Mouse (Mus musculus): ENCODE data around the gene Col1a1. TPM values are rescaled to one million over a fixed set of nuclear protein-coding genes. Genes with fewer than 3 reads are reported as not detected.

Gene Col1a1
- polyA plus RNA-seq, 1 experiment from 2014 or later: 869 TPM

- H3K9me3 ChIP-seq (ENCODE audit: control insufficient read depth, low read length): no peaks in the 10 kb centered on the region
- peak overlapping the region; percentile 99 for H3K4me2 ChIP-seq (replicated peaks; ENCODE audit: low read depth)
- peak overlapping the region; percentile 37 for H3K4me3 ChIP-seq (ENCODE audit: low read depth, low read length)
- peak overlapping the region; percentile 54 for H3K9ac ChIP-seq (ENCODE audit: low read length)
- TF ChIP-seq EP300 (optimal IDR thresholded peaks at IDR 0.05) (no peak), CTCF (IDR thresholded peaks at IDR 0.05; ENCODE audit: low read depth) (no peak)
- peak overlapping the region; percentile 89 for H3K27ac ChIP-seq (replicated peaks)
- DNase-seq (ENCODE audit: low spot score) (no peak), ATAC-seq (ENCODE audit: low FRiP score, low TSS enrichment) (no peak)
- H3K36me3 ChIP-seq (ENCODE audit: control insufficient read depth, insufficient read depth, low read length): no peaks in the 10 kb centered on the region
- no peaks in the 10 kb centered on the region for H3K27me3 ChIP-seq (ENCODE audit: control insufficient read depth, insufficient read depth, low read length)
- H3K4me1 ChIP-seq (replicated peaks; ENCODE audit: control insufficient read depth, insufficient read depth): peaks cover 10% of the 10 kb centered on the region; the same call in 1 of the 2 replicates
- 11% methylated on average over 10 of the region's 10 CpGs for WGBS
Measured at GRCm38 (mm10) chr11:94988780-94989561, 52.9 kb downstream of the Col1a1 start.

GRCm38 (mm10) chr11:94989562-94990017 is 53.6 kb downstream of the Col1a1 start:
- Histone ChIP-seq H3K27ac (replicated peaks) (peak overlapping the region; percentile 89), H3K9ac (ENCODE audit: low read length) (peak overlapping the region; percentile 54), H3K4me3 (ENCODE audit: low read depth, low read length) (peak overlapping the region; percentile 37), H3K36me3 (ENCODE audit: control insufficient read depth, insufficient read depth, low read length) (no peaks in the 10 kb centered on the region), H3K4me2 (replicated peaks; ENCODE audit: low read depth) (peak overlapping the region; percentile 99), H3K9me3 (ENCODE audit: control insufficient read depth, low read length) (no peaks in the 10 kb centered on the region), H3K4me1 (replicated peaks; ENCODE audit: control insufficient read depth, insufficient read depth) (peaks cover 13% of the 10 kb centered on the region; the same call in 1 of the 2 replicates), H3K27me3 (ENCODE audit: control insufficient read depth, insufficient read depth, low read length) (no peaks in the 10 kb centered on the region)
- under 1% methylated on average over 12 of the region's 12 CpGs for WGBS
- DNase-seq (ENCODE audit: low spot score) (peak; percentile 86), ATAC-seq (ENCODE audit: low FRiP score, low TSS enrichment) (peak; percentile 58)
- TF ChIP-seq EP300 (optimal IDR thresholded peaks at IDR 0.05) (peak; percentile 49), CTCF (IDR thresholded peaks at IDR 0.05; ENCODE audit: low read depth) (peak; percentile 33; the same call in 1 of the 2 replicates)

- no peaks in the 10 kb centered on the region for H3K9me3 ChIP-seq (ENCODE audit: control insufficient read depth, low read length)
- no peak for DNase-seq (ENCODE audit: low spot score)
- peak overlapping the region; percentile 93 for H3K27ac ChIP-seq (replicated peaks)
- H3K9ac ChIP-seq (ENCODE audit: low read length): peak overlapping the region; percentile 38
- no peak for TF ChIP-seq EP300 (optimal IDR thresholded peaks at IDR 0.05)
- H3K4me3 ChIP-seq (ENCODE audit: low read depth, low read length): peak overlapping the region; percentile 90
- H3K4me1 ChIP-seq (replicated peaks; ENCODE audit: control insufficient read depth, insufficient read depth): peaks cover 17% of the 10 kb centered on the region; the same call in 1 of the 2 replicates
- no peaks in the 10 kb centered on the region for H3K27me3 ChIP-seq (ENCODE audit: control insufficient read depth, insufficient read depth, low read length)
- WGBS: 44% methylated on average over 6 of the region's 6 CpGs
- H3K36me3 ChIP-seq (ENCODE audit: control insufficient read depth, insufficient read depth, low read length): no peaks in the 10 kb centered on the region
- H3K4me2 ChIP-seq (replicated peaks; ENCODE audit: low read depth): peak overlapping the region; percentile 99
- no peak for ATAC-seq (ENCODE audit: low FRiP score, low TSS enrichment)
Measured at GRCm38 (mm10) chr11:94990102-94990748, 54.2 kb downstream of the Col1a1 start.

GRCm38 (mm10) chr11:94990749-94991577 is 54.9 kb downstream of the Col1a1 start, which contains the start of gene Ppp1r9b:
Gene Ppp1r9b, plus strand, starts transcription at chr11:94991035.
- peak; percentile 94 for DNase-seq (ENCODE audit: low spot score)
- Histone ChIP-seq H3K4me2 (replicated peaks; ENCODE audit: low read depth) (peak within 1 kb of the TSS; percentile 99), H3K4me3 (ENCODE audit: low read depth, low read length) (peak within 1 kb of the TSS; percentile 90), H3K9ac (ENCODE audit: low read length) (peak within 1 kb of the TSS; percentile 86), H3K36me3 (ENCODE audit: control insufficient read depth, insufficient read depth, low read length) (no peaks in the 10 kb centered on the region), H3K9me3 (ENCODE audit: control insufficient read depth, low read length) (no peaks in the 10 kb centered on the region), H3K4me1 (replicated peaks; ENCODE audit: control insufficient read depth, insufficient read depth) (peaks cover 17% of the 10 kb centered on the region; the same call in 1 of the 2 replicates), H3K27ac (replicated peaks) (peak within 1 kb of the TSS; percentile 93), H3K27me3 (ENCODE audit: control insufficient read depth, insufficient read depth, low read length) (no peaks in the 10 kb centered on the region)
- TF ChIP-seq EP300 (optimal IDR thresholded peaks at IDR 0.05) (no peak), CTCF (IDR thresholded peaks at IDR 0.05; ENCODE audit: low read depth) (peak; percentile 74)
- ATAC-seq (ENCODE audit: low FRiP score, low TSS enrichment): peak; percentile 80
- 1% methylated on average over 48 of the region's 69 CpGs for WGBS

- Histone ChIP-seq H3K9me3 (ENCODE audit: control insufficient read depth, low read length) (no peaks in the 10 kb centered on the region), H3K27me3 (ENCODE audit: control insufficient read depth, insufficient read depth, low read length) (no peaks in the 10 kb centered on the region), H3K36me3 (ENCODE audit: control insufficient read depth, insufficient read depth, low read length) (peaks cover 4% of the 10 kb centered on the region; the same call in 1 of the 2 replicates), H3K4me3 (ENCODE audit: low read depth, low read length) (peak overlapping the region; percentile 90), H3K4me2 (replicated peaks; ENCODE audit: low read depth) (peak overlapping the region; percentile 99), H3K4me1 (replicated peaks; ENCODE audit: control insufficient read depth, insufficient read depth) (peaks cover 17% of the 10 kb centered on the region; the same call in 1 of the 2 replicates), H3K27ac (replicated peaks) (peak overlapping the region; percentile 93), H3K9ac (ENCODE audit: low read length) (peak overlapping the region; percentile 86)
- DNase-seq (ENCODE audit: low spot score): peak; percentile 66
- ATAC-seq (ENCODE audit: low FRiP score, low TSS enrichment): 0 out of 2 replicates have a peak, but pooled peaks have one; percentile 2
- no peak for TF ChIP-seq CTCF (IDR thresholded peaks at IDR 0.05; ENCODE audit: low read depth)
- TF ChIP-seq EP300 (optimal IDR thresholded peaks at IDR 0.05): no peak
- WGBS: under 1% methylated on average over 77 of the region's 99 CpGs
Measured at GRCm38 (mm10) chr11:94991641-94992479, 55.8 kb downstream of the Col1a1 start.

Measured in stomach, postnatal 0 days (tissue).